Comparison of ENCODE assay signal across 10 mouse cellular contexts in genomic region chr1:125559261-125559660, GRCm38 (mm10). TPM values are rescaled to one million over a fixed set of nuclear protein-coding genes. Genes with fewer than 3 reads are reported as not detected.
DNase-seq lines count a peak whose midpoint lies in the region; ATAC-seq and TF ChIP-seq lines count a peak whose summit lies in the region.
"Had no signal": no experiment of that assay in that cellular context is flagged by ENCODE, and none has a peak within 500 bp of the region (broad histone marks: within the 10 kb centered on the region; RNA-seq: fewer than 3 reads in every experiment).

No protein-coding gene starts in this region.

- peak; percentile 8 to 17 for DNase-seq in cerebellum, adult 2 months
- no peak for DNase-seq in layer of hippocampus, adult 2 months (ENCODE audit: low spot score in 2 of 2)
- DNase-seq in layer of hippocampus, adult 9-11 months = no peak
- peak; percentile 6 for DNase-seq in cerebellum, adult 8-10 months
- DNase-seq in liver, postnatal 0 days = no peak
- no peak for DNase-seq in natural killer cell, adult 2 months (ENCODE audit: low spot score in 2 of 2)
- DNase-seq in frontal cortex, adult 2 months (ENCODE audit: extremely low spot score in 1 of 2, low spot score in 1 of 2) = no peak
- DNase-seq: adrenal gland, postnatal 25 days had no signal

- no peaks in the 10 kb centered on the region for H3K9me3 ChIP-seq in liver, postnatal 0 days (ENCODE audit: low read length)

- H3K27me3 ChIP-seq in cerebellum, adult 2 months (ENCODE audit: control insufficient read depth, insufficient read depth, low read length) = no peaks in the 10 kb centered on the region
- H3K27me3 ChIP-seq in liver, postnatal 0 days (ENCODE audit: insufficient read depth, low read length) = no peaks in the 10 kb centered on the region

- TF ChIP-seq EP300 in liver, postnatal 0 days (IDR thresholded peaks at IDR 0.05; ENCODE audit: low read depth) = no peak

- H3K9ac ChIP-seq in liver, postnatal 0 days (replicated peaks) = no peak overlapping the region

- ATAC-seq in cerebellum, adult (ENCODE audit: insufficient number of reproducible peaks, low FRiP score, low TSS enrichment) = no peak
- ATAC-seq in liver, postnatal 0 days = no peak

- 42% methylated on average over 3 of the region's 3 CpGs for WGBS in cerebellum, adult 2 months
- 59% methylated on average over 3 of the region's 3 CpGs for WGBS in liver, postnatal 0 days (ENCODE audit: insufficient replicate concordance)

- H3K4me2 ChIP-seq in liver, postnatal 0 days (ENCODE audit: low read depth, low read length) = no peak overlapping the region

- 0 out of 2 replicates have a peak, but pooled peaks cover 2% of the 10 kb centered on the region for H3K36me3 ChIP-seq in liver, postnatal 0 days (replicated peaks; ENCODE audit: insufficient read depth, low read length)

- peaks cover 6% of the 10 kb centered on the region; the same call in 1 of the 2 replicates for H3K4me1 ChIP-seq in cerebellum, adult 2 months (ENCODE audit: control insufficient read depth, insufficient read depth, low read length)
- peaks cover 6% of the 10 kb centered on the region for H3K4me1 ChIP-seq in liver, postnatal 0 days (ENCODE audit: insufficient read depth)

- no peak for TF ChIP-seq CTCF in cerebellum, adult 2 months (IDR thresholded peaks at IDR 0.05; ENCODE audit: borderline replicate concordance, insufficient read depth, low read depth, low read length)
- TF ChIP-seq CTCF in layer of hippocampus, adult 2 months (conservative IDR thresholded peaks at IDR 0.05) = no peak
- TF ChIP-seq CTCF in liver, postnatal 0 days (IDR thresholded peaks at IDR 0.05; ENCODE audit: low read depth) = no peak

- TF ChIP-seq POLR2A in cerebellum, adult 2 months (IDR thresholded peaks at IDR 0.05; ENCODE audit: borderline replicate concordance, insufficient read depth, low read length) = no peak

- no peak overlapping the region for H3K4me3 ChIP-seq in cerebellum, adult 2 months (replicated peaks; ENCODE audit: insufficient read depth, low read depth, low read length)
- no peak overlapping the region for H3K4me3 ChIP-seq in layer of hippocampus, adult 2 months
- H3K4me3 ChIP-seq in liver, postnatal 0 days (ENCODE audit: low read depth, low read length) = no peak overlapping the region

- no peak overlapping the region for H3K27ac ChIP-seq in cerebellum, adult 2 months (ENCODE audit: insufficient read depth, low read length)
- peak overlapping the region; percentile 88; the same call in 1 of the 2 replicates for H3K27ac ChIP-seq in layer of hippocampus, adult 2 months
- H3K27ac ChIP-seq in liver, postnatal 0 days (ENCODE audit: low read depth) = peak overlapping the region; percentile 87; the same call in 1 of the 2 replicates

RNA-seq across cellular contexts. Expression of gene Slc35f5, which starts 1.1 kb away (rescaled TPM):
- 17.3 and 18.9 TPM in 2 replicates for polyA plus RNA-seq in cerebellum, adult 2 months (2012; rRNA removed)
- total RNA-seq in layer of hippocampus, adult 2 months (2021) = 10 to 100 TPM; 22.4 to 24.2 TPM
- 25.4 and 26.6 TPM in 2 replicates for polyA plus RNA-seq in liver, postnatal 0 days (2015; fragmentation: Nextera tagmentation; extraction: Ambion mirVana)
- polyA plus RNA-seq in frontal cortex, adult 2 months (2012; rRNA removed) = 18.8 and 23.2 TPM in 2 replicates
- polyA plus RNA-seq: erythroblast, embryonic 14.5 days had no signal

Comparison
In these comparisons a context has a peak if more than half of its experiments do, and no peak if none do; other contexts are left out.
1. DNase-seq: peak in cerebellum, adult 2 months (2 of 2) and cerebellum, adult 8-10 months (single experiment); none in layer of hippocampus, adult 2 months (0 of 2), layer of hippocampus, adult 9-11 months (single experiment), liver, postnatal 0 days (single experiment), natural killer cell, adult 2 months (0 of 2) and frontal cortex, adult 2 months (0 of 2).